Mouse (Mus musculus): ENCODE data around the gene Asic2.

DNA sequence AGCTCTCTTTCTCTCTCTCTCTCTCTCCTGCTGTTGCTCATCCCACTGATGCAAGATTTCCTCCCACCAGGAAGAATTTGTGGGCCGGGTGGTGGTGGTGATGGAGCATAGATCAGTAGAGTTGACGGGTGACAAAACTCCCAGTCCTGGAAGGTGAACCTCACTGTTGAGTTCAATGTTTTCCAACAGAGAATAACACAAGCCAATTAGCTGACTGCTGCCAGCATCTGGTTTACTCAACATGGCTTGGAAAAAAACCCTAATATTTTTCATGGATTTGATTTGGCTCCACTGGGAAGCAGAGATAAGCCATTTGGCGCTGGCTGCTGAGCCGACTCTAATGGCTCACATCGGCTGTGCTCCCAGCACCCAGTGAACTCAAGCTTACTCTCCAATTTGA is 479.6 kb downstream of the Asic2 start:
- TF ChIP-seq CTCF (IDR thresholded peaks at IDR 0.05; ENCODE audit: borderline replicate concordance, insufficient read depth, low read depth, low read length), result no peak
- no peak for TF ChIP-seq POLR2A (IDR thresholded peaks at IDR 0.05; ENCODE audit: borderline replicate concordance, insufficient read depth, low read length)
